Mouse (Mus musculus): Measurements from ENCODE around the gene Aloxe3. TPM values are rescaled to one million over a fixed set of nuclear protein-coding genes. Genes with fewer than 3 reads are reported as not detected.

Aloxe3 gene
- polyA plus RNA-seq, 1 experiment from 2014 or later = 0.37 TPM

GRCm38 (mm10) chr11:69096987-69097900 is 28.5 kb upstream of the Aloxe3 start:
- peak overlapping the region; percentile 96 for H3K27ac ChIP-seq (ENCODE audit: low read depth, low read length)
- ATAC-seq (replicated peaks; ENCODE audit: insufficient number of reproducible peaks, low FRiP score, low TSS enrichment) = peak; percentile 40
- peak overlapping the region; percentile 94 for H3K4me2 ChIP-seq
- H3K9me3 ChIP-seq (replicated peaks; ENCODE audit: control insufficient read depth, low read length) = no peaks in the 10 kb centered on the region
- no peaks in the 10 kb centered on the region for H3K27me3 ChIP-seq (ENCODE audit: control insufficient read depth, insufficient read depth, low read length)
- peaks cover 50% of the 10 kb centered on the region for H3K4me1 ChIP-seq (ENCODE audit: control insufficient read depth, insufficient read depth, low read length)
- H3K9ac ChIP-seq (ENCODE audit: low read depth, low read length) = peak overlapping the region; percentile 70
- 2% methylated on average over 29 of the region's 29 CpGs for WGBS (ENCODE audit: insufficient replicate concordance)
- peaks cover 7% of the 10 kb centered on the region; the same call in 1 of the 2 replicates for H3K36me3 ChIP-seq (ENCODE audit: control insufficient read depth, insufficient read depth, low read length)
- peak overlapping the region; percentile 44 for H3K4me3 ChIP-seq (ENCODE audit: low read depth, low read length)

- H3K36me3 ChIP-seq (ENCODE audit: control insufficient read depth, insufficient read depth, low read length) = peaks cover 10% of the 10 kb centered on the region
- no peaks in the 10 kb centered on the region for H3K27me3 ChIP-seq (ENCODE audit: control insufficient read depth, insufficient read depth, low read length)
- no peaks in the 10 kb centered on the region for H3K9me3 ChIP-seq (replicated peaks; ENCODE audit: control insufficient read depth, low read length)
- H3K4me3 ChIP-seq (ENCODE audit: low read depth, low read length) = peak overlapping the region; percentile 58
- peak overlapping the region; percentile 70; the same call in 1 of the 2 replicates for H3K9ac ChIP-seq (ENCODE audit: low read depth, low read length)
- no peak for ATAC-seq (replicated peaks; ENCODE audit: insufficient number of reproducible peaks, low FRiP score, low TSS enrichment)
- peak overlapping the region; percentile 96 for H3K27ac ChIP-seq (ENCODE audit: low read depth, low read length)
- 28% methylated on average over 8 of the region's 8 CpGs for WGBS (ENCODE audit: insufficient replicate concordance)
- peaks cover 48% of the 10 kb centered on the region for H3K4me1 ChIP-seq (ENCODE audit: control insufficient read depth, insufficient read depth, low read length)
- H3K4me2 ChIP-seq = peak overlapping the region; percentile 94
Measured at GRCm38 (mm10) chr11:69098039-69098761, 27.5 kb upstream of the Aloxe3 start.

GRCm38 (mm10) chr11:69098762-69099091 is 27.0 kb upstream of the Aloxe3 start:
- ATAC-seq (replicated peaks; ENCODE audit: insufficient number of reproducible peaks, low FRiP score, low TSS enrichment) = peak; percentile 55
- no peaks in the 10 kb centered on the region for H3K9me3 ChIP-seq (replicated peaks; ENCODE audit: control insufficient read depth, low read length)
- peak overlapping the region; percentile 69 for H3K9ac ChIP-seq (ENCODE audit: low read depth, low read length)
- H3K4me1 ChIP-seq (ENCODE audit: control insufficient read depth, insufficient read depth, low read length) = peaks cover 48% of the 10 kb centered on the region
- H3K36me3 ChIP-seq (ENCODE audit: control insufficient read depth, insufficient read depth, low read length) = peaks cover 15% of the 10 kb centered on the region
- peak overlapping the region; percentile 94 for H3K4me2 ChIP-seq
- peak overlapping the region; percentile 58 for H3K4me3 ChIP-seq (ENCODE audit: low read depth, low read length)
- under 1% methylated on average over 19 of the region's 19 CpGs for WGBS (ENCODE audit: insufficient replicate concordance)
- H3K27me3 ChIP-seq (ENCODE audit: control insufficient read depth, insufficient read depth, low read length) = no peaks in the 10 kb centered on the region
- H3K27ac ChIP-seq (ENCODE audit: low read depth, low read length) = peak overlapping the region; percentile 96

- H3K9me3 ChIP-seq (replicated peaks; ENCODE audit: control insufficient read depth, low read length) = no peaks in the 10 kb centered on the region
- peak overlapping the region; percentile 58 for H3K4me3 ChIP-seq (ENCODE audit: low read depth, low read length)
- ATAC-seq (replicated peaks; ENCODE audit: insufficient number of reproducible peaks, low FRiP score, low TSS enrichment) = no peak
- H3K4me1 ChIP-seq (ENCODE audit: control insufficient read depth, insufficient read depth, low read length) = peaks cover 48% of the 10 kb centered on the region
- peak overlapping the region; percentile 69 for H3K9ac ChIP-seq (ENCODE audit: low read depth, low read length)
- H3K4me2 ChIP-seq = peak overlapping the region; percentile 94
- H3K36me3 ChIP-seq (ENCODE audit: control insufficient read depth, insufficient read depth, low read length) = peaks cover 21% of the 10 kb centered on the region
- H3K27me3 ChIP-seq (ENCODE audit: control insufficient read depth, insufficient read depth, low read length) = no peaks in the 10 kb centered on the region
- WGBS (ENCODE audit: insufficient replicate concordance) = under 1% methylated on average over 22 of the region's 22 CpGs
- H3K27ac ChIP-seq (ENCODE audit: low read depth, low read length) = peak overlapping the region; percentile 96
Measured at GRCm38 (mm10) chr11:69099177-69099914, 26.4 kb upstream of the Aloxe3 start.

- ATAC-seq (replicated peaks; ENCODE audit: insufficient number of reproducible peaks, low FRiP score, low TSS enrichment) = 0 out of 2 replicates have a peak, but pooled peaks have one; percentile 2
- 1% methylated on average over 23 of the region's 23 CpGs for WGBS (ENCODE audit: insufficient replicate concordance)
- Histone ChIP-seq H3K27ac (ENCODE audit: low read depth, low read length) (peak overlapping the region; percentile 96), H3K27me3 (ENCODE audit: control insufficient read depth, insufficient read depth, low read length) (no peaks in the 10 kb centered on the region), H3K4me1 (ENCODE audit: control insufficient read depth, insufficient read depth, low read length) (peaks cover 48% of the 10 kb centered on the region), H3K9ac (ENCODE audit: low read depth, low read length) (peak overlapping the region; percentile 69), H3K9me3 (replicated peaks; ENCODE audit: control insufficient read depth, low read length) (no peaks in the 10 kb centered on the region), H3K4me2 (peak overlapping the region; percentile 94), H3K4me3 (ENCODE audit: low read depth, low read length) (peak overlapping the region; percentile 58), H3K36me3 (ENCODE audit: control insufficient read depth, insufficient read depth, low read length) (peaks cover 24% of the 10 kb centered on the region)
Measured at GRCm38 (mm10) chr11:69099915-69100345, 25.8 kb upstream of the Aloxe3 start.

- H3K4me2 ChIP-seq = peak overlapping the region; percentile 94
- 88% methylated on average over 20 of the region's 20 CpGs for WGBS (ENCODE audit: insufficient replicate concordance)
- ATAC-seq (replicated peaks; ENCODE audit: insufficient number of reproducible peaks, low FRiP score, low TSS enrichment) = no peak
- H3K9me3 ChIP-seq (replicated peaks; ENCODE audit: control insufficient read depth, low read length) = no peaks in the 10 kb centered on the region
- H3K27me3 ChIP-seq (ENCODE audit: control insufficient read depth, insufficient read depth, low read length) = no peaks in the 10 kb centered on the region
- H3K36me3 ChIP-seq (ENCODE audit: control insufficient read depth, insufficient read depth, low read length) = peaks cover 28% of the 10 kb centered on the region
- 0 out of 2 replicates have a peak overlapping the region, but pooled peaks have one; percentile 36 for H3K9ac ChIP-seq (ENCODE audit: low read depth, low read length)
- peaks cover 48% of the 10 kb centered on the region for H3K4me1 ChIP-seq (ENCODE audit: control insufficient read depth, insufficient read depth, low read length)
- H3K4me3 ChIP-seq (ENCODE audit: low read depth, low read length) = no peak overlapping the region
- peak overlapping the region; percentile 96 for H3K27ac ChIP-seq (ENCODE audit: low read depth, low read length)
Measured at GRCm38 (mm10) chr11:69100639-69101360, 24.9 kb upstream of the Aloxe3 start.

GRCm38 (mm10) chr11:69101604-69102402 is 23.9 kb upstream of the Aloxe3 start:
- no peak overlapping the region for H3K4me3 ChIP-seq (ENCODE audit: low read depth, low read length)
- H3K4me1 ChIP-seq (ENCODE audit: control insufficient read depth, insufficient read depth, low read length) = peaks cover 38% of the 10 kb centered on the region
- ATAC-seq (replicated peaks; ENCODE audit: insufficient number of reproducible peaks, low FRiP score, low TSS enrichment) = no peak
- no peaks in the 10 kb centered on the region for H3K27me3 ChIP-seq (ENCODE audit: control insufficient read depth, insufficient read depth, low read length)
- no peak overlapping the region for H3K27ac ChIP-seq (ENCODE audit: low read depth, low read length)
- no peak overlapping the region for H3K9ac ChIP-seq (ENCODE audit: low read depth, low read length)
- no peak overlapping the region for H3K4me2 ChIP-seq
- 88% methylated on average over 20 of the region's 21 CpGs for WGBS (ENCODE audit: insufficient replicate concordance)
- peaks cover 33% of the 10 kb centered on the region for H3K36me3 ChIP-seq (ENCODE audit: control insufficient read depth, insufficient read depth, low read length)
- no peaks in the 10 kb centered on the region for H3K9me3 ChIP-seq (replicated peaks; ENCODE audit: control insufficient read depth, low read length)

Measured in heart, embryonic 11.5 days (tissue).